16 mouse cellular contexts compared by ENCODE assay signal in genomic region chr2:129549537-129550135, GRCm38 (mm10). TPM values are rescaled to one million over a fixed set of nuclear protein-coding genes. Genes with fewer than 3 reads are reported as not detected.
DNase-seq lines count a peak whose midpoint lies in the region; ATAC-seq and TF ChIP-seq lines count a peak whose summit lies in the region.
"Had no signal": no experiment of that assay in that cellular context is flagged by ENCODE, and none has a peak within 500 bp of the region (broad histone marks: within the 10 kb centered on the region; RNA-seq: fewer than 3 reads in every experiment).

No protein-coding gene starts in this region.

- H3K27ac ChIP-seq in cerebellum, adult 2 months (ENCODE audit: insufficient read depth, low read length), result no peak overlapping the region
- H3K27ac ChIP-seq in stomach, embryonic 16.5 days (ENCODE audit: low read length), result no peak overlapping the region
- H3K27ac ChIP-seq in stomach, postnatal 0 days (replicated peaks), result no peak overlapping the region
- H3K27ac ChIP-seq in forebrain, postnatal 0 days (ENCODE audit: low read depth, low read length), result no peak overlapping the region

- peaks cover 24% of the 10 kb centered on the region for H3K4me1 ChIP-seq in cerebellum, adult 2 months (ENCODE audit: control insufficient read depth, insufficient read depth, low read length)
- H3K4me1 ChIP-seq in stomach, embryonic 16.5 days (ENCODE audit: control insufficient read depth, insufficient read depth, low read length), result no peaks in the 10 kb centered on the region
- no peaks in the 10 kb centered on the region for H3K4me1 ChIP-seq in stomach, postnatal 0 days (replicated peaks; ENCODE audit: control insufficient read depth, insufficient read depth)
- H3K4me1 ChIP-seq in forebrain, postnatal 0 days (ENCODE audit: insufficient read depth), result no peaks in the 10 kb centered on the region

- 28% methylated on average over 9 of the region's 9 CpGs for WGBS in cerebellum, adult 2 months
- WGBS in stomach, embryonic 16.5 days, result 37% methylated on average over 9 of the region's 9 CpGs
- 43% methylated on average over 9 of the region's 9 CpGs for WGBS in stomach, postnatal 0 days
- WGBS in forebrain, postnatal 0 days, result 67% methylated on average over 9 of the region's 9 CpGs

- H3K4me2 ChIP-seq in stomach, embryonic 16.5 days (ENCODE audit: low read depth, low read length), result no peak overlapping the region
- no peak overlapping the region for H3K4me2 ChIP-seq in stomach, postnatal 0 days (replicated peaks; ENCODE audit: low read depth)
- H3K4me2 ChIP-seq in forebrain, postnatal 0 days (ENCODE audit: low read depth), result no peak overlapping the region

- no peaks in the 10 kb centered on the region for H3K9me3 ChIP-seq in stomach, embryonic 16.5 days (replicated peaks; ENCODE audit: control insufficient read depth, low read length)
- no peaks in the 10 kb centered on the region for H3K9me3 ChIP-seq in stomach, postnatal 0 days (ENCODE audit: control insufficient read depth, low read length)
- H3K9me3 ChIP-seq in forebrain, postnatal 0 days (ENCODE audit: low read length), result no peaks in the 10 kb centered on the region

- H3K36me3 ChIP-seq in stomach, embryonic 16.5 days (ENCODE audit: control insufficient read depth, insufficient read depth, low read length), result no peaks in the 10 kb centered on the region
- H3K36me3 ChIP-seq in stomach, postnatal 0 days (ENCODE audit: control insufficient read depth, insufficient read depth, low read length), result no peaks in the 10 kb centered on the region
- H3K36me3 ChIP-seq in splenic B cell, adult 2 months (ENCODE audit: control insufficient read depth, insufficient read depth, low read length, poor library complexity, severe bottlenecking), result no peaks in the 10 kb centered on the region
- no peaks in the 10 kb centered on the region for H3K36me3 ChIP-seq in forebrain, postnatal 0 days (ENCODE audit: insufficient read depth)

- no peaks in the 10 kb centered on the region for H3K27me3 ChIP-seq in cerebellum, adult 2 months (ENCODE audit: control insufficient read depth, insufficient read depth, low read length)
- H3K27me3 ChIP-seq in stomach, embryonic 16.5 days (ENCODE audit: control insufficient read depth, insufficient read depth, low read length), result no peaks in the 10 kb centered on the region
- no peaks in the 10 kb centered on the region for H3K27me3 ChIP-seq in stomach, postnatal 0 days (ENCODE audit: control insufficient read depth, insufficient read depth, low read length)
- no peaks in the 10 kb centered on the region for H3K27me3 ChIP-seq in splenic B cell, adult 2 months (ENCODE audit: control insufficient read depth, insufficient read depth, low read length, poor library complexity, severe bottlenecking)
- no peaks in the 10 kb centered on the region for H3K27me3 ChIP-seq in forebrain, postnatal 0 days (ENCODE audit: insufficient read depth, low read length)

- no peak overlapping the region for H3K4me3 ChIP-seq in cerebellum, adult 2 months (replicated peaks; ENCODE audit: insufficient read depth, low read depth, low read length)
- H3K4me3 ChIP-seq in stomach, embryonic 16.5 days (replicated peaks; ENCODE audit: low read length), result no peak overlapping the region
- no peak overlapping the region for H3K4me3 ChIP-seq in stomach, postnatal 0 days (ENCODE audit: low read depth, low read length)
- H3K4me3 ChIP-seq in forebrain, postnatal 0 days (ENCODE audit: low read depth, low read length), result no peak overlapping the region
- H3K4me3 ChIP-seq: erythroblast, embryonic 14.5 days had no signal

- DNase-seq in cerebellum, adult 2 months, result peak; percentile 62 to 63
- DNase-seq in cerebellum, adult 11-12 months, result no peak
- DNase-seq in layer of hippocampus, adult 9-11 months, result peak; percentile 78
- no peak for DNase-seq in layer of hippocampus, postnatal 25 days (ENCODE audit: extremely low spot score in 1 of 2, low spot score in 1 of 2)
- no peak for DNase-seq in stomach, postnatal 0 days (ENCODE audit: low spot score)
- DNase-seq in splenic B cell, adult 2 months (ENCODE audit: low read depth, low spot score), result peak; percentile 7
- no peak for DNase-seq in forebrain, postnatal 0 days
- DNase-seq: midbrain, embryonic 14.5 days; right cerebral cortex, postnatal 4 days had no signal

- TF ChIP-seq CTCF in cerebellum, adult 2 months (IDR thresholded peaks at IDR 0.05; ENCODE audit: borderline replicate concordance, insufficient read depth, low read depth, low read length), result no peak
- no peak for TF ChIP-seq CTCF in stomach, postnatal 0 days (IDR thresholded peaks at IDR 0.05; ENCODE audit: low read depth)
- no peak for TF ChIP-seq CTCF in forebrain, postnatal 0 days (IDR thresholded peaks at IDR 0.05; ENCODE audit: low read depth)

- TF ChIP-seq POLR2A in cerebellum, adult 2 months (IDR thresholded peaks at IDR 0.05; ENCODE audit: borderline replicate concordance, insufficient read depth, low read length), result no peak

- TF ChIP-seq EP300 in stomach, postnatal 0 days (optimal IDR thresholded peaks at IDR 0.05), result no peak

- peak overlapping the region; percentile 16; the same call in 1 of the 2 replicates for H3K9ac ChIP-seq in stomach, embryonic 16.5 days (ENCODE audit: low read length)
- H3K9ac ChIP-seq in stomach, postnatal 0 days (ENCODE audit: low read length), result no peak overlapping the region
- H3K9ac ChIP-seq in forebrain, postnatal 0 days, result no peak overlapping the region

- no peak for ATAC-seq in stomach, embryonic 16.5 days (ENCODE audit: insufficient read depth, low FRiP score)
- ATAC-seq in stomach, postnatal 0 days (ENCODE audit: low FRiP score, low TSS enrichment), result no peak
- no peak for ATAC-seq in forebrain, postnatal 0 days

RNA-seq across cellular contexts. Expression of gene F830045P16Rik, which starts 13.2 kb away (rescaled TPM):
- polyA plus RNA-seq in cerebellum, adult 2 months (2012; rRNA removed), result 0.13 and 0.15 TPM in 2 replicates
- total RNA-seq in layer of hippocampus, postnatal 25 days (2021), result under 1 TPM in 1 of 2 experiments, not detected in 1; 0.44 TPM
- polyA plus RNA-seq in stomach, embryonic 16.5 days (2015; fragmentation: Nextera tagmentation; extraction: Ambion mirVana), result not detected in 2 replicates
- 0.05 TPM in 1 of 2 replicates, not detected in the other for polyA plus RNA-seq in stomach, postnatal 0 days (2015; fragmentation: Nextera tagmentation; extraction: Ambion mirVana)
- not detected in 2 replicates for total RNA-seq in forebrain, postnatal 0 days (2014; rRNA removed)
- polyA plus RNA-seq in forebrain, postnatal 0 days (2015; fragmentation: Nextera tagmentation; extraction: Ambion mirVana), result not detected in 2 replicates
- total RNA-seq: ES-E14; heart, adult 18-20 months; heart, postnatal 25 days; liver, adult 2 months had no signal
- polyA plus RNA-seq: erythroblast, embryonic 14.5 days; kidney, embryonic 16.5 days; liver, adult 2 months; midbrain, embryonic 14.5 days had no signal

RNA-seq across cellular contexts. Expression of gene Sirpa, which starts 43.0 kb away (rescaled TPM):
- 235 and 254 TPM in 2 replicates for polyA plus RNA-seq in cerebellum, adult 2 months (2012; rRNA removed)
- total RNA-seq in layer of hippocampus, postnatal 25 days (2021), result 100 to 1,000 TPM; 284 to 286 TPM
- polyA plus RNA-seq in stomach, embryonic 16.5 days (2015; fragmentation: Nextera tagmentation; extraction: Ambion mirVana), result 23.9 and 26.2 TPM in 2 replicates
- polyA plus RNA-seq in stomach, postnatal 0 days (2015; fragmentation: Nextera tagmentation; extraction: Ambion mirVana), result 13.2 and 14.7 TPM in 2 replicates
- 94.1 and 118 TPM in 2 replicates for total RNA-seq in forebrain, postnatal 0 days (2014; rRNA removed)
- polyA plus RNA-seq in forebrain, postnatal 0 days (2015; fragmentation: Nextera tagmentation; extraction: Ambion mirVana), result 41.4 and 61.8 TPM in 2 replicates

Comparison
In these comparisons a context has a peak if more than half of its experiments do, and no peak if none do; other contexts are left out.
1. DNase-seq: peak in cerebellum, adult 2 months (2 of 2), layer of hippocampus, adult 9-11 months (single experiment) and splenic B cell, adult 2 months (single experiment); none in cerebellum, adult 11-12 months (single experiment), layer of hippocampus, postnatal 25 days (0 of 2), stomach, postnatal 0 days (single experiment) and forebrain, postnatal 0 days (single experiment).